Mouse (Mus musculus): Measurements from ENCODE around the gene AC131692.1. TPM values are rescaled to one million over a fixed set of nuclear protein-coding genes. Genes with fewer than 3 reads are reported as not detected.

The AC131692.1 gene
- polyA plus RNA-seq, 1 experiment from 2014 or later: 0.42 TPM

DNA sequence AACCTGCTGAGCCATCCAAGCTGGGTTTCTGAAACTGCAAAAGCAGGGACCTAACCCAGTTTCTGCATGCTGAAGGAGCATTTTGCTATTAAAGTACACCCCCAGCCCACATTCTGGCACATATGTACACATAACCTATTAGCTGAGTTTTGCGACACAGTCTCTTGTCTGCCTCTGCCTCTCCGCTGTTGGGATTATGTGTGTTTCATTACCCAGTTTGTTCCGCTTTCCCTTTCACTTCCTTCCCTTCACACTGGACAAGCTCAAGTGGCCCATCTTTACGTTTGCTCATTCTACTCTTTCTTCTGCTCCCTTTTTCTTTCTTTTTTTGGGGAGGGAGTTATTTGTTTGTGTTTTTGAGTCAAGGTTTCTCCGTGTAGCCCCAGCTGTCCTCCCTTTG, 20.3 kb upstream of the AC131692.1 start:
- WGBS: 89% methylated on average over 5 of the region's 5 CpGs
- peaks cover 58% of the 10 kb centered on the region for H3K36me3 ChIP-seq
- no peaks in the 10 kb centered on the region for H3K27me3 ChIP-seq (ENCODE audit: low read depth, poor library complexity, severe bottlenecking)
- DNase-seq (ENCODE audit: low spot score): no peak
- H3K4me1 ChIP-seq: peaks cover 32% of the 10 kb centered on the region
- H3K27ac ChIP-seq (replicated peaks): no peak overlapping the region
- H3K9me3 ChIP-seq (replicated peaks): no peaks in the 10 kb centered on the region
- H3K4me3 ChIP-seq: no peak overlapping the region

DNA sequence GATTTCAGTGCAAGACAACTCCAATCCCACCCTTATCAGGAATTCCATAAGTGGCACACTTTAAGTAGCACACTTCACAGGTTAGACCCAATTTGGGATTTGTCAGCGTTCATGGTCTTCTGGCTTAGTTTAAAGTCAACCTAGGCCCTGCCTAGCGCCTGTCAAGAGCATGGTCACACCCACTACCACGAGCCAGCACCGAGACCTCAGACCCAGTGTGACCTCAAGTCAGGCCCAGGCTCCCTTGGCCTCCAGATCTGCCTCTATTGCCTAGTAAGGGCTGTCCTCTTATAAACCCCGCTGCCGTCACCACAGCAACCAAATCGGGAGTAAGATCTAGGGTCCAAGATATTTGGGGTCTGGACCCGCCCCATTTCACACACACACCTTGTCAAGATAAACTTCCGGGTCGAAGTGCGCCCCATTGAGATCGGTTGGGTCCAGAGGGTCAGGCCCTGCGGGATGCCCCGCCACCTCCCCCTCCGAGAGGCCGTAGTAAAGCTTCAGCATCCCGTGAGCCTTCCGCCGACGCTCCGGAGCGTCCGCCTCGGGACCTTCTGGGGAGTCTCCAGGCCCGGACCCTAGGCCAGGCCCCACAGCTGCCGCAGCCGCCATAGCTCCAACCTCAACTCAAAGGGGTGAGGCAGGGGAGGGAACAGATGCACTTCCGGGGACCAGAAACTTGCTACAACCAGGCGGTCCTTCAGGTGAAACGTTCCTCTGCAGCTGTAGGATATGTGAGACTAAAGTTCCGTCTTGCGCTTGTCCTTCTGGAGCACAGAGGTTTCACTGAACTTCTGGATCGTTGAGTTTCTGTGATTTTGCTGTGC, 17.4 kb upstream of the AC131692.1 start, which contains the start of gene Vps51:
Gene Vps51 (minus strand): TSS at position 668 of the 830 bp plus-strand sequence.
- DNase-seq (ENCODE audit: low spot score): peak; percentile 87
- 2% methylated on average over 33 of the region's 33 CpGs for WGBS
- peaks cover 54% of the 10 kb centered on the region for H3K36me3 ChIP-seq
- peak within 1 kb of the TSS; percentile 70 for H3K4me3 ChIP-seq
- H3K27me3 ChIP-seq (ENCODE audit: low read depth, poor library complexity, severe bottlenecking): no peaks in the 10 kb centered on the region
- peak within 1 kb of the TSS; percentile 93 for H3K27ac ChIP-seq (replicated peaks)
- peaks cover 32% of the 10 kb centered on the region for H3K4me1 ChIP-seq
- no peaks in the 10 kb centered on the region for H3K9me3 ChIP-seq (replicated peaks)

DNA sequence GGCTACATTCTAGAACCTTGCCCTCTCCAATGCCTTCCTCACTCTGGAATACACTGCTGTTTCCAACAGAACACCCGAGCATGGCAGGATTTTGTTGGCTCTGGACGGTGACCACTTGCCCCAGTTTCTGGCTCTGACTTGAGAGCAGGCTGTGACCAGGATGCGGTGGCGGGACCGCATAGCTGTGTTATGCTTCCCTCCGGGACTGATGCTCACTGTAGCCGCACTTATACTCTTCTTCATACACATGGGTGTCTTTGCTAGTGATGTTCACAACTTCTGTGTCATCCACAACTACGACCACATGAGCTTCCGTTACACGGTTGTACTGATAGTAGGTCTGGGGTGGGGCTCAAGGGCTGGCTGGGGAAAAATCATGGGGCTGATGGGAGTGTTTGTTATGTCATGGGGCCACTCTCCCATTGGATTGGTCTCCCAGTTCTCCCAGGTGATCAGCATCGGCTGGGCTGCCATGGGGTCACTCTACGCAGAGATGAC, 14.2 kb upstream of the AC131692.1 start, which contains the start of gene Tmem262:
Gene Tmem262 (plus strand): TSS at position 51 of the 498 bp plus-strand sequence.
- Histone ChIP-seq H3K36me3 (peaks cover 41% of the 10 kb centered on the region), H3K4me3 (peak within 1 kb of the TSS; percentile 4; the same call in 1 of the 2 replicates), H3K27ac (replicated peaks) (no peak within 1 kb of the TSS), H3K9me3 (replicated peaks) (no peaks in the 10 kb centered on the region), H3K27me3 (ENCODE audit: low read depth, poor library complexity, severe bottlenecking) (no peaks in the 10 kb centered on the region), H3K4me1 (peaks cover 40% of the 10 kb centered on the region)
- WGBS: 92% methylated on average over 12 of the region's 12 CpGs
- no peak for DNase-seq (ENCODE audit: low spot score)

DNA sequence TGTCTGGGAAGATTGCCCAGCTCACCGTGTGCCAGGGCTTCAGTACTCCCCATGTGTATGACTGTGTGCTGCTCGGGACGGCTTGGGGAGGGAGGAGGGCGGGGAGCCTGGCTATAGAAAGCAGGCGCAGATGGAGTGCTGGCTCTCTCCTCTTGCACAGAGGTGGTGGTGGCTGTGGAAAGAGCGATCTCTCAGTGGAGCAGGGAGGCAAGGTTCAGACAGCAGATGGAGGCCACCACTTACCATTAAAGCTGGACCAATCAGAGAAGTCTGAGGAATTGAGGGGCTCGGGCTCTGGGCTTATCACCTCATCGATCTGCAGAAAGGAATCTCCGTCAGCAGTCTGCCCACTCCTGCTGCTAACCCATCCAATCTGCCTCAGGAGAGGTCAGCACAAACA, 12.1 kb upstream of the AC131692.1 start, which contains the start of gene Gm28374:
Gene Gm28374 (minus strand): TSS at position 101 of the 400 bp plus-strand sequence.
- H3K9me3 ChIP-seq (replicated peaks): no peaks in the 10 kb centered on the region
- H3K27me3 ChIP-seq (ENCODE audit: low read depth, poor library complexity, severe bottlenecking): no peaks in the 10 kb centered on the region
- H3K4me3 ChIP-seq: peak within 1 kb of the TSS; percentile 24; the same call in 1 of the 2 replicates
- WGBS: 91% methylated on average over 9 of the region's 9 CpGs
- H3K4me1 ChIP-seq: peaks cover 33% of the 10 kb centered on the region
- no peak for DNase-seq (ENCODE audit: low spot score)
- H3K36me3 ChIP-seq: peaks cover 48% of the 10 kb centered on the region
- H3K27ac ChIP-seq (replicated peaks): no peak within 1 kb of the TSS

GRCm38 (mm10) chr19:6084478-6085248, 9.6 kb upstream of the AC131692.1 start, which contains the start of the genes Zfpl1 and Cdca5:
Zfpl1 (minus strand) TSS chr19:6084956.
Cdca5 (plus strand) TSS chr19:6084983.
- Histone ChIP-seq H3K27ac (replicated peaks) (peak within 1 kb of the TSS; percentile 89), H3K27me3 (ENCODE audit: low read depth, poor library complexity, severe bottlenecking) (no peaks in the 10 kb centered on the region), H3K4me1 (peaks cover 22% of the 10 kb centered on the region), H3K9me3 (replicated peaks) (no peaks in the 10 kb centered on the region), H3K36me3 (peaks cover 68% of the 10 kb centered on the region), H3K4me3 (peak within 1 kb of the TSS; percentile 87)
- DNase-seq (ENCODE audit: low spot score): peak; percentile 97
- under 1% methylated on average over 58 of the region's 58 CpGs for WGBS

DNA sequence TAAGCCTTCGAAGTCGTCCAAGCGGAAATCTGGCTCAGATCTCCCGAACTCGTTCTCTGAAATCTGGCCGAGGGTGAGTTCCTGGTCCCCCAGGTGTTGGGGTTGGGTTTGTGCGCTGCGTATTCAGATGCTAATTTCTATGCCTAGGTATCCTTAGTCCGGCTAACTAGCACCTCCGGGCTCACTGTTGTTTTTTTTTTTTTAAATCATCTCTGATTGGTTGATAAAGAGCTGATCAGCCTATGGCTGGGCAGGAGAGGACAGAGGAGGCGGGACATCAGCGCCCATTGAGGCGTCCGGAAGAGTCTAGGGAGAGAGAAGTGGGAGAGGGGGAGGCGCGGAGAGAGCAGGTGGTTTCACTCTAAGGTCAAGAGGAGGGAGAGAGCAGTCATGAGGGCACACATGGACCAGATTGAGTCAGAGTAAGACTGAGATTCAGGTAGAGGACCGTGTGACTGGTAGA, 8.8 kb upstream of the AC131692.1 start:
- Histone ChIP-seq H3K27me3 (ENCODE audit: low read depth, poor library complexity, severe bottlenecking) (no peaks in the 10 kb centered on the region), H3K4me1 (peaks cover 22% of the 10 kb centered on the region), H3K4me3 (peak overlapping the region; percentile 87), H3K36me3 (peaks cover 68% of the 10 kb centered on the region), H3K9me3 (replicated peaks) (no peaks in the 10 kb centered on the region), H3K27ac (replicated peaks) (peak overlapping the region; percentile 89)
- WGBS: under 1% methylated on average over 17 of the region's 17 CpGs
- DNase-seq (ENCODE audit: low spot score): peak; percentile 71

DNA sequence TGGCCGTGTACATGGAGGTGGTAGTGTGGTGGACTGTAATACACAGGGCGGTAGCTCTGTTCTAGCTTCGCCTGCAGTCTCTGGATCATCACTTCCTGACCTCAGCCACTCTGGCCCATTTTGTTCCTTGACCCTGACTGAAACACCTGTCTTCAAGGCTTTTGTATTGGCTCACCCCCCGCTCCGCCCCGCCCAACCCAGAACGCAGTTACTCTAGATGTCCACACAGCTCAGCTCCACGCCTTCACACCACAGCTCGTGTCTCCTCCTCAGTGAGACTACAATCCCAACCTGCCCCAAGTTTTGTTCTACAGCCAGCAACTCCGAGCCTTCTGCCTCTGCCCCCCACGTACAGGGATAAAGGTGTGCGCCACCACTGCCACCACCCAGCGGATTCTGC, 5.4 kb upstream of the AC131692.1 start:
- Histone ChIP-seq H3K27me3 (ENCODE audit: low read depth, poor library complexity, severe bottlenecking) (no peaks in the 10 kb centered on the region), H3K27ac (replicated peaks) (no peak overlapping the region), H3K36me3 (peaks cover 78% of the 10 kb centered on the region), H3K4me1 (peaks cover 16% of the 10 kb centered on the region), H3K4me3 (no peak overlapping the region), H3K9me3 (replicated peaks) (no peaks in the 10 kb centered on the region)
- WGBS: 95% methylated on average over 13 of the region's 13 CpGs
- no peak for DNase-seq (ENCODE audit: low spot score)

- no peaks in the 10 kb centered on the region for H3K9me3 ChIP-seq (replicated peaks)
- H3K4me3 ChIP-seq: no peak overlapping the region
- no peaks in the 10 kb centered on the region for H3K27me3 ChIP-seq (ENCODE audit: low read depth, poor library complexity, severe bottlenecking)
- H3K27ac ChIP-seq (replicated peaks): no peak overlapping the region
- DNase-seq (ENCODE audit: low spot score): no peak
- H3K36me3 ChIP-seq: peaks cover 68% of the 10 kb centered on the region
- H3K4me1 ChIP-seq: no peaks in the 10 kb centered on the region
- WGBS: 91% methylated on average over 3 of the region's 3 CpGs
Observed at GRCm38 (mm10) chr19:6097847-6098246, 3.6 kb downstream of the AC131692.1 start.

DNA sequence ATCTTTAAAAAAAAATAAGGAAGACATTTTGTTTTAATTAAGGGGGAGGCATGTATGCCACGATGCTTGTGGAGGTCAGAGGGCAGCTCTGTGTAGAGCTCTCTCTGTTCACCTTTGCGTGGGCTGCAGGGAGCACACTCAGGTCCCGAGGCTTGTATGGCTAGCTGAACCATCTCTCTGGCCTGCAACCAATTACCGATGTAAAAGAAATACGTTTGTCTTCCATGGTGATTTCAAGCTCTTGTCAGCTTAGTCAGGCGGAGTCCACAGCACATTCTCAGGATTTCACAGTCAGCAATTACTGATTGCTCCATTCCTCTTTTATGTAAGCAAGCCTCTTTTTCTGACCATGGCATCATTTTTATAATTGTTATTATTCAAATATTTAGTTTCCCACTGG, 7.0 kb downstream of the AC131692.1 start:
- no peak for DNase-seq (ENCODE audit: low spot score)
- H3K4me1 ChIP-seq: no peaks in the 10 kb centered on the region
- no peak overlapping the region for H3K4me3 ChIP-seq
- H3K27ac ChIP-seq (replicated peaks): no peak overlapping the region
- H3K27me3 ChIP-seq (ENCODE audit: low read depth, poor library complexity, severe bottlenecking): no peaks in the 10 kb centered on the region
- peaks cover 34% of the 10 kb centered on the region for H3K36me3 ChIP-seq
- WGBS: 76% methylated on average over 6 of the region's 6 CpGs
- no peaks in the 10 kb centered on the region for H3K9me3 ChIP-seq (replicated peaks)

DNA sequence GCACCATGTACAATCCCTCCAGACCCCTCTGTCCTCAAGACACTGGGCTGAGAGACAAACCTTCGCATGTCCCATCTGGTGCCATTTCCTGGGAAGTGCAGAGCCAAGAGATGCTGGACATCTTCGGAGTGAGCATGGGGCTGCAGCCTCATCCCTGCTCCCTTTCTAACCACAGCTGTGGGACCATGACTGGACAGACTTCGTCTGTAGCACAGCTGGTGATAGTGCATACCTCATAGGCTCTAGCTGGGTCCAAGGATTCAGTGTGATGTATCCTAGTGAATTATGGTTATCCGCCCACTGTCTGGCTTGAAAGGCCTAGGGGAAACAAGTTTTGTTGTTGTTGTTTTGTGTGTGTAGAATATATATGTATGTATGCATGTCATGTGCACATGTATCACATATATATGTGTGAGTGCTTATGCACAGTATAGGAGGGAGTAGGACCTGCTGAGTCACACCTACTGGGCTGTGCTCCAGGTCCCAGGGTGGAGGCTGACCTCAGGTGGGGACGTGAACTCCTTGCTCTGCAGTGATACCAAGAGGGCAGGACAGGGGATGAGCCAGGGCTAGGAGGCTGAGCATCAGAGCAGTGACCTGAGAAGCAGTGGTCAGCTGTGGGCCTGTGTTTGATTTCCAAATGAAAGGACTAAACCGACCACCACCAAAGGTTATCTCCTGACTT, 8.1 kb downstream of the AC131692.1 start:
- no peaks in the 10 kb centered on the region for H3K4me1 ChIP-seq
- no peak for DNase-seq (ENCODE audit: low spot score)
- no peaks in the 10 kb centered on the region for H3K9me3 ChIP-seq (replicated peaks)
- H3K27me3 ChIP-seq (ENCODE audit: low read depth, poor library complexity, severe bottlenecking): no peaks in the 10 kb centered on the region
- 83% methylated on average over 6 of the region's 6 CpGs for WGBS
- peaks cover 28% of the 10 kb centered on the region for H3K36me3 ChIP-seq
- H3K4me3 ChIP-seq: no peak overlapping the region
- H3K27ac ChIP-seq (replicated peaks): no peak overlapping the region

GRCm38 (mm10) chr19:6104476-6104875, 10.3 kb downstream of the AC131692.1 start:
- Histone ChIP-seq H3K36me3 (peaks cover 18% of the 10 kb centered on the region), H3K9me3 (replicated peaks) (no peaks in the 10 kb centered on the region), H3K4me1 (no peaks in the 10 kb centered on the region), H3K4me3 (no peak overlapping the region), H3K27ac (replicated peaks) (no peak overlapping the region), H3K27me3 (ENCODE audit: low read depth, poor library complexity, severe bottlenecking) (no peaks in the 10 kb centered on the region)
- DNase-seq (ENCODE audit: low spot score): no peak
- WGBS: 82% methylated on average over 4 of the region's 4 CpGs

DNA sequence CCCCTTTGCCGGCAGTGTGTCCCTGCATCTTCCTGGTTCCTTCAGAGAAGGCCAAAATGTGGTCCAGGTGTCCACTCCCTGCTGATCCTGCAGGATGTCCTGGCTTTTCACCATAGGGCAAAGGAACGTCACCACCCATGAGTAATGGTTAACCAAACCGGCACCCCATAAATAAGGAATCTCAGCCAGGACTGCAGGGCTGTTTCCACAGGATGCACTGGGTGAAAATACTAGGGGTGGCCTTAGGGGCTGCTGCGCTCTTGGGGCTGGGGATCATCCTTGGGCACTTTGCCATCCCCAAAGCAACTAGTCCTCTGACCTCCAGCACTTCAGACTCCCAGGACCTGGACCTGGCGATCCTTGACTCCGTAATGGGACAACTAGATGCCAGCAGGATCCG, 11.4 kb downstream of the AC131692.1 start, which contains the start of gene Naaladl1:
Gene Naaladl1 (plus strand): TSS at position 197 of the 400 bp plus-strand sequence.
- Histone ChIP-seq H3K36me3 (0 out of 2 replicates have a peak, but pooled peaks cover 8% of the 10 kb centered on the region), H3K9me3 (replicated peaks) (no peaks in the 10 kb centered on the region), H3K4me1 (no peaks in the 10 kb centered on the region), H3K4me3 (no peak within 1 kb of the TSS), H3K27ac (replicated peaks) (no peak within 1 kb of the TSS), H3K27me3 (ENCODE audit: low read depth, poor library complexity, severe bottlenecking) (no peaks in the 10 kb centered on the region)
- no peak for DNase-seq (ENCODE audit: low spot score)
- WGBS: 86% methylated on average over 7 of the region's 7 CpGs
